ENCODE assay signal across 13 mouse cellular contexts in genomic region chr7:72500996-72501395, GRCm38 (mm10).
"Had no signal": no experiment of that assay in that cellular context is flagged by ENCODE, and none has a peak within 500 bp of the region (broad histone marks: within the 10 kb centered on the region; RNA-seq: fewer than 3 reads in every experiment).

No protein-coding gene starts in this region.

- H3K4me3 ChIP-seq: intestine, embryonic 15.5 days; limb, embryonic 12.5 days; liver, embryonic 15.5 days; midbrain, embryonic 10.5 days; neural tube, embryonic 12.5 days had no signal

- DNase-seq: layer of hippocampus, adult 9-11 months; layer of hippocampus, postnatal 36 days; liver; lung, adult 2 months; lung, postnatal 36 days; midbrain, embryonic 14.5 days; right cerebral cortex, postnatal 14 days had no signal

- H3K4me1 ChIP-seq: liver, embryonic 15.5 days had no signal

- H3K27me3 ChIP-seq: intestine, embryonic 15.5 days; limb, embryonic 12.5 days; liver, embryonic 15.5 days; neural tube, embryonic 12.5 days had no signal

- H3K36me3 ChIP-seq: intestine, embryonic 15.5 days; limb, embryonic 12.5 days; liver, embryonic 15.5 days; midbrain, embryonic 10.5 days; neural tube, embryonic 12.5 days had no signal

- H3K27ac ChIP-seq: intestine, embryonic 15.5 days; limb, embryonic 12.5 days; liver, embryonic 15.5 days; midbrain, embryonic 10.5 days; neural tube, embryonic 12.5 days; stomach, postnatal 0 days had no signal
